8 mouse cellular contexts compared by ENCODE assay signal in genomic region chr2:32084872-32085199, GRCm38 (mm10). TPM values are rescaled to one million over a fixed set of nuclear protein-coding genes. Genes with fewer than 3 reads are reported as not detected.
A peak's percentile ranks its signal among the peaks of the same experiment; 100 is the strongest.
DNase-seq lines count a peak whose midpoint lies in the region; ATAC-seq and TF ChIP-seq lines count a peak whose summit lies in the region.

No protein-coding gene starts in this region.

- TF ChIP-seq POLR2A in liver, adult 2 months (IDR thresholded peaks at IDR 0.05; ENCODE audit: extremely low read depth, insufficient read depth, low read length) = no peak
- no peak for TF ChIP-seq POLR2A in small intestine, adult 2 months (IDR thresholded peaks at IDR 0.05; ENCODE audit: low read depth, low read length)

- no peaks in the 10 kb centered on the region for H3K9me3 ChIP-seq in forebrain, embryonic 11.5 days (ENCODE audit: control insufficient read depth, low read length)
- no peaks in the 10 kb centered on the region for H3K9me3 ChIP-seq in limb, embryonic 13.5 days

- ATAC-seq in forebrain, embryonic 11.5 days (replicated peaks; ENCODE audit: low FRiP score) = no peak
- no peak for ATAC-seq in limb, embryonic 13.5 days (ENCODE audit: low FRiP score, low read depth)

- TF ChIP-seq CTCF in liver, adult 2 months (IDR thresholded peaks at IDR 0.05; ENCODE audit: low read depth, low read length) = no peak
- no peak for TF ChIP-seq CTCF in small intestine, adult 2 months (IDR thresholded peaks at IDR 0.05; ENCODE audit: extremely low read depth, insufficient read length, insufficient replicate concordance, low read depth, low read length)

- H3K27me3 ChIP-seq in liver, adult 2 months (ENCODE audit: control insufficient read depth, insufficient read depth, low read length) = peaks cover 16% of the 10 kb centered on the region
- H3K27me3 ChIP-seq in forebrain, embryonic 11.5 days (ENCODE audit: control insufficient read depth, insufficient read depth, low read length) = peaks cover 65% of the 10 kb centered on the region
- peaks cover 76% of the 10 kb centered on the region for H3K27me3 ChIP-seq in limb, embryonic 13.5 days
- peaks cover 10% of the 10 kb centered on the region for H3K27me3 ChIP-seq in small intestine, adult 2 months (ENCODE audit: control insufficient read depth, insufficient read depth, low read length)

- no peak overlapping the region for H3K27ac ChIP-seq in liver, adult 2 months (replicated peaks; ENCODE audit: insufficient read depth, low read depth, low read length)
- no peak overlapping the region for H3K27ac ChIP-seq in forebrain, embryonic 11.5 days (ENCODE audit: low read depth, low read length)
- H3K27ac ChIP-seq in limb, embryonic 13.5 days = no peak overlapping the region
- no peak overlapping the region for H3K27ac ChIP-seq in small intestine, adult 2 months (ENCODE audit: insufficient read depth, low read depth, low read length)

- peak overlapping the region; percentile 80; the same call in 1 of the 2 replicates for H3K4me3 ChIP-seq in liver, adult 2 months (ENCODE audit: insufficient read depth, low read depth, low read length)
- peak overlapping the region; percentile 56 for H3K4me3 ChIP-seq in forebrain, embryonic 11.5 days (ENCODE audit: low read depth, low read length)
- H3K4me3 ChIP-seq in limb, embryonic 13.5 days = peak overlapping the region; percentile 68
- peak overlapping the region; percentile 94 for H3K4me3 ChIP-seq in small intestine, adult 2 months (ENCODE audit: low read depth, low read length)

- no peaks in the 10 kb centered on the region for H3K36me3 ChIP-seq in liver, adult 2 months (ENCODE audit: control insufficient read depth, insufficient read depth, low read length)
- no peaks in the 10 kb centered on the region for H3K36me3 ChIP-seq in forebrain, embryonic 11.5 days (ENCODE audit: control insufficient read depth, insufficient read depth, low read length)
- H3K36me3 ChIP-seq in limb, embryonic 13.5 days = no peaks in the 10 kb centered on the region
- H3K36me3 ChIP-seq in small intestine, adult 2 months (ENCODE audit: control insufficient read depth, insufficient read depth, low read length) = no peaks in the 10 kb centered on the region

- no peak overlapping the region for H3K9ac ChIP-seq in liver, adult 2 months (ENCODE audit: low read depth, low read length)
- no peak overlapping the region; the same call in 1 of the 2 replicates for H3K9ac ChIP-seq in forebrain, embryonic 11.5 days (ENCODE audit: low read length)
- H3K9ac ChIP-seq in limb, embryonic 13.5 days = no peak overlapping the region

- 40% methylated on average over 2 of the region's 2 CpGs for WGBS in liver, adult 2 months
- 35% methylated on average over 2 of the region's 2 CpGs for WGBS in forebrain, embryonic 11.5 days
- 20% methylated on average over 2 of the region's 2 CpGs for WGBS in limb, embryonic 13.5 days
- whole genome bisulfite sequencing in small intestine, adult 2 months = 33% methylated on average over 2 of the region's 2 CpGs

- no peaks in the 10 kb centered on the region for H3K79me2 ChIP-seq in liver, adult 2 months (ENCODE audit: control insufficient read depth, insufficient read depth, low read length)

- DNase-seq in liver, adult 2 months (ENCODE audit: extremely low read depth, low read depth, low spot score) = no peak
- no peak for DNase-seq in liver
- no peak for DNase-seq in forebrain, embryonic 11.5 days (ENCODE audit: low spot score)
- DNase-seq in thymus, postnatal 36 days = no peak
- no peak for DNase-seq in left cerebral cortex, adult 11 months (ENCODE audit: low spot score)
- DNase-seq in urinary bladder, adult 2 months (ENCODE audit: low spot score) = no peak

- peak overlapping the region; percentile 99 for H3K4me2 ChIP-seq in forebrain, embryonic 11.5 days (ENCODE audit: low read depth, low read length, severe bottlenecking)
- peak overlapping the region; percentile 99 for H3K4me2 ChIP-seq in limb, embryonic 13.5 days (replicated peaks)

- no peaks in the 10 kb centered on the region for H3K4me1 ChIP-seq in liver, adult 2 months (ENCODE audit: control insufficient read depth, insufficient read depth, low read length)
- H3K4me1 ChIP-seq in forebrain, embryonic 11.5 days (replicated peaks; ENCODE audit: control insufficient read depth, insufficient read depth, low read length) = peaks cover 22% of the 10 kb centered on the region
- peaks cover 34% of the 10 kb centered on the region for H3K4me1 ChIP-seq in limb, embryonic 13.5 days
- peaks cover 12% of the 10 kb centered on the region for H3K4me1 ChIP-seq in small intestine, adult 2 months (ENCODE audit: control insufficient read depth, insufficient read depth, insufficient read length, low read length)

RNA-seq across cellular contexts. Expression of gene Fam78a, which starts 0.2 kb away (rescaled TPM):
- 0.37 and 0.40 TPM in 2 replicates for total RNA-seq in liver, adult 2 months (2014; rRNA removed)
- 0.54 and 0.87 TPM in 2 replicates for polyA plus RNA-seq in liver, adult 2 months (2012; rRNA removed)
- 1.5 and 1.8 TPM in 2 replicates for polyA plus RNA-seq in forebrain, embryonic 11.5 days (2014; fragmentation: Nextera tagmentation; extraction: Ambion mirVana)
- polyA plus RNA-seq in limb, embryonic 13.5 days (2015; fragmentation: Nextera tagmentation; extraction: Ambion mirVana) = 4.5 and 5.4 TPM in 2 replicates
- 8.2 and 25.3 TPM in 2 replicates for polyA plus RNA-seq in small intestine, adult 2 months (2012; rRNA removed)
- 0.48 and 0.74 TPM in 2 replicates for polyA plus RNA-seq in urinary bladder, adult 2 months (2012; rRNA removed)

RNA-seq across cellular contexts. Expression of gene Plpp7, which starts 10.5 kb away (rescaled TPM):
- 0.34 and 0.37 TPM in 2 replicates for total RNA-seq in liver, adult 2 months (2014; rRNA removed)
- 1.3 and 2.3 TPM in 2 replicates for polyA plus RNA-seq in liver, adult 2 months (2012; rRNA removed)
- 5.7 and 7.3 TPM in 2 replicates for polyA plus RNA-seq in forebrain, embryonic 11.5 days (2014; fragmentation: Nextera tagmentation; extraction: Ambion mirVana)
- 7.3 and 8.3 TPM in 2 replicates for polyA plus RNA-seq in limb, embryonic 13.5 days (2015; fragmentation: Nextera tagmentation; extraction: Ambion mirVana)
- 2.2 and 3.5 TPM in 2 replicates for polyA plus RNA-seq in small intestine, adult 2 months (2012; rRNA removed)
- polyA plus RNA-seq in urinary bladder, adult 2 months (2012; rRNA removed) = 4.9 and 5.3 TPM in 2 replicates
